Mouse (Mus musculus) MEL (cell line): ENCODE results near the gene Hpse. TPM values are rescaled to one million over a fixed set of nuclear protein-coding genes. Genes with fewer than 3 reads are reported as not detected.

Source experiments
- DNase-seq: peaks from one replicate; pipeline ENCODE4 v3.0.0; 2011; ENCODE audit warnings: low read depth, low spot score
- H3K27ac ChIP-seq: 2 replicates; pipeline ENCODE4 v1.5.1; 2012; ENCODE audit warnings: low read depth, mild to moderate bottlenecking, control low read depth, low read length, moderate library complexity; ENCODE audit not compliant: control insufficient read depth
- H3K27me3 ChIP-seq, 2 experiments: fragments of 150-350 bp in 1 of 2; sonication (generic) in 1 of 2; 2 replicates each; pipeline ENCODE4 v1.6.1; 2012; ENCODE audit warnings: low read length in 2 of 2, mild to moderate bottlenecking in 2 of 2, improper control_type of control experiment in 1 of 2, moderate library complexity in 1 of 2; ENCODE audit not compliant: insufficient read depth in 2 of 2, control insufficient read depth in 1 of 2
- H3K36me3 ChIP-seq, 2 experiments: 2 replicates each; pipeline ENCODE4 v1.6.1; 2012 to 2014; ENCODE audit warnings: low read length in 2 of 2, improper control_type of control experiment in 1 of 2, inconsistent platforms in 1 of 2, mild to moderate bottlenecking in 1 of 2; ENCODE audit not compliant: insufficient read depth in 2 of 2, control insufficient read depth in 1 of 2
- H3K4me1 ChIP-seq, 2 experiments: fragments of 150-350 bp in 1 of 2; sonication (generic) in 1 of 2; 2 replicates each; pipeline ENCODE4 v1.6.1; 2012; ENCODE audit warnings: low read length in 2 of 2, improper control_type of control experiment in 1 of 2, mild to moderate bottlenecking in 1 of 2; ENCODE audit not compliant: insufficient read depth in 2 of 2, control insufficient read depth in 1 of 2
- H3K4me3 ChIP-seq, 2 experiments: fragments of 150-350 bp in 1 of 2; sonication (generic) in 1 of 2; 2 replicates each; pipeline ENCODE4 v1.5.1; 2012; ENCODE audit warnings: low read depth in 2 of 2, low read length in 2 of 2, mild to moderate bottlenecking in 2 of 2, moderate library complexity in 2 of 2, control low read depth in 1 of 2, improper control_type of control experiment in 1 of 2; ENCODE audit not compliant: control insufficient read depth in 1 of 2, insufficient read depth in 1 of 2
- H3K79me2 ChIP-seq: 2 replicates; pipeline ENCODE4 v1.6.1; 2012; ENCODE audit warnings: mild to moderate bottlenecking, low read length, moderate library complexity; ENCODE audit not compliant: control insufficient read depth, poor library complexity, insufficient read depth
- H3K9ac ChIP-seq: 2 replicates; pipeline ENCODE4 v1.6.1; 2012; ENCODE audit warnings: low read depth, mild to moderate bottlenecking, control low read depth, low read length, moderate library complexity; ENCODE audit not compliant: control insufficient read depth, poor library complexity, severe bottlenecking
- H3K9me3 ChIP-seq: fragments of 150-350 bp; sonication (generic); replicated peaks from 2 replicates; pipeline ENCODE4 v1.6.1; 2012; ENCODE audit warnings: mild to moderate bottlenecking, low read length, improper control_type of control experiment, moderate library complexity; ENCODE audit not compliant: insufficient read depth
- BHLHE40 ChIP-seq: IDR thresholded peaks from 2 replicates; pipeline ENCODE4 v1.6.1; 2012; ENCODE audit warnings: low read depth, mild to moderate bottlenecking, inconsistent platforms, low read length, improper control_type of control experiment, borderline replicate concordance
- E2F4 ChIP-seq: IDR thresholded peaks from 2 replicates; pipeline ENCODE4 v1.6.1; 2011; ENCODE audit warnings: low read depth, low read length, improper control_type of control experiment, borderline replicate concordance
- ETS1 ChIP-seq: IDR thresholded peaks from 2 replicates; pipeline ENCODE4 v1.6.1; 2012; ENCODE audit warnings: low read depth, mild to moderate bottlenecking, inconsistent platforms, low read length, improper control_type of control experiment, moderate library complexity
- GABPA ChIP-seq: IDR thresholded peaks from 2 replicates; pipeline ENCODE4 v1.6.1; 2012; ENCODE audit warnings: low read depth, mild to moderate bottlenecking, inconsistent platforms, low read length, improper control_type of control experiment, moderate library complexity
- GATA1 ChIP-seq: IDR thresholded peaks from 2 replicates; pipeline ENCODE4 v1.6.1; 2011; ENCODE audit warnings: low read depth, low read length, improper control_type of control experiment
- HCFC1 ChIP-seq: IDR thresholded peaks from 2 replicates; pipeline ENCODE4 v1.6.1; 2012; ENCODE audit warnings: low read depth, mild to moderate bottlenecking, inconsistent platforms, low read length, improper control_type of control experiment, moderate library complexity
- JUND ChIP-seq: IDR thresholded peaks from 2 replicates; pipeline ENCODE4 v1.6.1; 2011; ENCODE audit warnings: low read depth, mild to moderate bottlenecking, improper control_type of control experiment, low read length
- MAFK ChIP-seq: IDR thresholded peaks from 2 replicates; pipeline ENCODE4 v1.6.1; 2011; ENCODE audit warnings: low read depth, mild to moderate bottlenecking, low read length, improper control_type of control experiment, borderline replicate concordance
- MAX ChIP-seq: IDR thresholded peaks from 2 replicates; pipeline ENCODE4 v1.6.1; 2011; ENCODE audit warnings: low read length, improper control_type of control experiment
- MAZ ChIP-seq: IDR thresholded peaks from 2 replicates; pipeline ENCODE4 v1.6.1; 2012; ENCODE audit warnings: low read depth, mild to moderate bottlenecking, inconsistent platforms, low read length, improper control_type of control experiment
- MEF2A ChIP-seq: IDR thresholded peaks from 2 replicates; pipeline ENCODE4 v1.6.1; 2014; ENCODE audit warnings: low read depth, mild to moderate bottlenecking, inconsistent platforms, low read length, improper control_type of control experiment; ENCODE audit not compliant: poor library complexity, insufficient replicate concordance, severe bottlenecking; ENCODE audit errors: extremely low read depth
- MXI1 ChIP-seq: IDR thresholded peaks from 2 replicates; pipeline ENCODE4 v1.6.1; 2011; ENCODE audit warnings: mild to moderate bottlenecking, low read depth, low read length, improper control_type of control experiment
- MYC ChIP-seq: IDR thresholded peaks from 2 replicates; pipeline ENCODE4 v1.6.1; 2011; ENCODE audit warnings: low read depth, mild to moderate bottlenecking, low read length, improper control_type of control experiment, moderate library complexity
- NELFE ChIP-seq: IDR thresholded peaks from 2 replicates; pipeline ENCODE4 v1.6.1; 2011; ENCODE audit warnings: low read depth, low read length, improper control_type of control experiment
- NRF1 ChIP-seq: IDR thresholded peaks from 2 replicates; pipeline ENCODE4 v1.6.1; 2014; ENCODE audit warnings: low read depth, mild to moderate bottlenecking, inconsistent platforms, low read length, improper control_type of control experiment, moderate library complexity; ENCODE audit not compliant: poor library complexity, insufficient read depth, severe bottlenecking
- POLR2AphosphoS5 ChIP-seq: IDR thresholded peaks from 2 replicates; pipeline ENCODE4 v1.6.1; 2012; ENCODE audit warnings: low read depth, borderline replicate concordance, mild to moderate bottlenecking, inconsistent platforms, low read length, moderate library complexity, mixed read lengths
- RCOR1 ChIP-seq: IDR thresholded peaks from 2 replicates; pipeline ENCODE4 v1.6.1; 2012; ENCODE audit warnings: low read depth, mild to moderate bottlenecking, inconsistent platforms, low read length, improper control_type of control experiment
- SIN3A ChIP-seq: IDR thresholded peaks from 2 replicates; pipeline ENCODE4 v1.6.1; 2012; ENCODE audit warnings: low read length, improper control_type of control experiment, inconsistent platforms
- TBP ChIP-seq: IDR thresholded peaks from 2 replicates; pipeline ENCODE4 v1.8.0; 2011; ENCODE audit warnings: low read depth, low read length, improper control_type of control experiment
- TCF12 ChIP-seq: IDR thresholded peaks from 2 replicates; pipeline ENCODE4 v1.6.1; 2014; ENCODE audit warnings: low read depth, mild to moderate bottlenecking, inconsistent platforms, low read length, improper control_type of control experiment, moderate library complexity
- UBTF ChIP-seq: IDR thresholded peaks from 2 replicates; pipeline ENCODE4 v1.6.1; 2012; ENCODE audit warnings: low read depth, mild to moderate bottlenecking, inconsistent platforms, low read length, improper control_type of control experiment, moderate library complexity, borderline replicate concordance; ENCODE audit not compliant: insufficient read depth
- USF1 ChIP-seq: IDR thresholded peaks from 2 replicates; pipeline ENCODE4 v1.6.1; 2014; ENCODE audit warnings: low read depth, mild to moderate bottlenecking, inconsistent platforms, low read length, improper control_type of control experiment, moderate library complexity
- ZC3H11A ChIP-seq: IDR thresholded peaks from 2 replicates; pipeline ENCODE4 v1.6.1; 2012; ENCODE audit warnings: low read depth, mild to moderate bottlenecking, inconsistent platforms, low read length, improper control_type of control experiment
- ZKSCAN1 ChIP-seq: IDR thresholded peaks from 2 replicates; pipeline ENCODE4 v1.6.1; 2012; ENCODE audit warnings: low read depth, mild to moderate bottlenecking, inconsistent platforms, low read length, improper control_type of control experiment, moderate library complexity
- ZMIZ1 ChIP-seq: IDR thresholded peaks from 2 replicates; pipeline ENCODE4 v1.6.1; 2012; ENCODE audit warnings: low read depth, mild to moderate bottlenecking, inconsistent platforms, low read length, improper control_type of control experiment, moderate library complexity
- ZNF384 ChIP-seq: IDR thresholded peaks from 2 replicates; pipeline ENCODE4 v1.6.1; 2012; ENCODE audit warnings: low read depth, mild to moderate bottlenecking, inconsistent platforms, low read length, improper control_type of control experiment
- polyA plus RNA-seq, 2 experiments: library from polyadenylated mRNA; stranded (reverse) in 1 of 2; unstranded in 1 of 2; fragments of >175 nt in 1 of 2; fragments of >200 nt in 1 of 2; gene quantifications; 2 replicates each; pipeline versions ENCODE4 v1.2.1 to v1.2.4; 2012; ENCODE audit warnings: low replicate concordance in 2 of 2, low read depth in 1 of 2; ENCODE audit not compliant: insufficient read length in 2 of 2, insufficient read depth in 1 of 2, missing spikeins in 1 of 2
- total RNA-seq: library from RNA; depleted of rRNA; stranded (reverse); fragments of 300-350 nt; gene quantifications from 2 replicates; pipeline ENCODE4 v1.2.3, GENCODE M21; 2012

The Hpse gene
- total and polyA plus RNA-seq, 3 experiments, result 0.03 TPM; not detected in 2

DNA sequence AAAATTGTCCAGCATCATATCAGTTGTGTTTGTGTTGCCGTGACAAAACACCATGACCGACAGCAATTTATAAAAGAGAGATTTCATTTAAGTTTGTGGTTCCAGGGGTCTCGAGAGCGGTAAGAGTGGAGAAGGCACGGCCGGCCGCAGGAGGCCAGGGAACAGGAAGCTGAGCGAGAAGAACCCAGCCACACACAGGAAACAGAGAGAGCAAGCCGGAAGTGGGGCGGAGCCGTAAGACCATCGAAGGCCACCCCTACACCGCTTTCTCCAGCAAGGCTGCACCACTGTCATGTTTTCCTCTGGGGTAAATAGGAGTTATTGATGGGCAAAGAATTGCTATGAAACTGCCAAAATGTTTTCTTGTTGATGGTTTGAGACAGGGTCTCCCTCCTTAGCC lies 9.2 kb upstream of the Hpse start:
- no peak for TF ChIP-seq NELFE
- TF ChIP-seq MYC, result no peak
- no peak for TF ChIP-seq HCFC1
- TF ChIP-seq ZMIZ1, result no peak
- no peak for TF ChIP-seq UBTF
- TF ChIP-seq MXI1, result no peak
- no peak for TF ChIP-seq USF1
- TF ChIP-seq POLR2AphosphoS5, result no peak
- no peak for TF ChIP-seq GATA1
- no peak for TF ChIP-seq SIN3A
- TF ChIP-seq RCOR1, result no peak
- no peak for TF ChIP-seq ZC3H11A
- no peak for TF ChIP-seq NRF1
- no peak for TF ChIP-seq MAFK
- TF ChIP-seq MEF2A, result no peak
- no peak for TF ChIP-seq GABPA
- no peak for TF ChIP-seq ETS1
- Histone ChIP-seq H3K9ac (no peak overlapping the region), H3K79me2 (no peaks in the 10 kb centered on the region), H3K27me3 (no peaks in the 10 kb centered on the region), H3K4me1 (no peaks in the 10 kb centered on the region; a peak in 1 of 4 replicates), H3K27ac (no peak overlapping the region), H3K4me3 (no peak overlapping the region), H3K36me3 (no peaks in the 10 kb centered on the region), H3K9me3 (no peaks in the 10 kb centered on the region)
- DNase-seq, result no peak

DNA sequence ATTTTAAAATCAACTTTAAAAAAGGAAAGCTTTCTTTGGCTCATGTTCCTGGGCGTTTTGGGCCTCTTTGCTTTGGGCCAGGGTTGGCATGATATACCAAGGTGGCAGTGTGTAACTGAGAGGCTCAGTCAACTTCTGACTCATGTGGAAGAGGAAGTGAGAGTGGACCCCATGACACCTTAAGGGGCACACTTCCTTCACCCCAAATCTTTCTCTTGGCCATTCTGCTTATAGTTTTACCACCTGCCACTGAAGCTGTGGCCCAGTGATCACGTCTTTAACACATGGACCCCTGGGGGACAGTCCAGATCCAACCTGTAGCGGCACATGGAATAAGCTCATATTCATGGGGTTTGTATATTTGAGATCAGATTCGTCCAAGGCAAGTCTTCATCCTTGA lies 6.5 kb upstream of the Hpse start:
- Histone ChIP-seq H3K9me3 (no peaks in the 10 kb centered on the region), H3K27ac (no peak overlapping the region), H3K4me3 (no peak overlapping the region)
- TF ChIP-seq POLR2AphosphoS5, result no peak
- no peak for TF ChIP-seq MAFK
- TF ChIP-seq ZNF384, result no peak
- no peak for TF ChIP-seq MAZ
- TF ChIP-seq JUND, result no peak
- no peak for TF ChIP-seq E2F4
- no peak for TF ChIP-seq BHLHE40
- TF ChIP-seq MYC, result no peak
- no peak for TF ChIP-seq TCF12
- no peak for TF ChIP-seq MAX
- TF ChIP-seq ZMIZ1, result no peak
- no peak for TF ChIP-seq ZKSCAN1
- TF ChIP-seq ZC3H11A, result no peak
- TF ChIP-seq TBP, result no peak
- no peak for TF ChIP-seq NRF1
- TF ChIP-seq, all 39 proteins: peak for 0
- no peaks in the 10 kb centered on the region for H3K27me3 ChIP-seq
- no peaks in the 10 kb centered on the region for H3K79me2 ChIP-seq
- no peak overlapping the region for H3K9ac ChIP-seq
- H3K4me1 ChIP-seq, result no peaks in the 10 kb centered on the region
- H3K36me3 ChIP-seq, result no peaks in the 10 kb centered on the region
- DNase-seq, result no peak
